Mouse (Mus musculus): Measurements from ENCODE around the gene Sorcs3. TPM values are rescaled to one million over a fixed set of nuclear protein-coding genes. Genes with fewer than 3 reads are reported as not detected.

The Sorcs3 gene
- total and polyA plus RNA-seq, 2 experiments from 2014 or later: 0.01 TPM; not detected in 1

- H3K9ac ChIP-seq (replicated peaks; ENCODE audit: low read depth, low read length): no peak overlapping the region
- no peak overlapping the region for H3K27ac ChIP-seq (ENCODE audit: low read depth)
- DNase-seq (ENCODE audit: low spot score) (no peak), ATAC-seq (ENCODE audit: insufficient read depth, low read depth) (no peak)
- no peaks in the 10 kb centered on the region for H3K36me3 ChIP-seq (replicated peaks; ENCODE audit: control insufficient read depth, insufficient read depth, low read length)
- H3K4me3 ChIP-seq (ENCODE audit: low read depth, low read length): no peak overlapping the region
- no peaks in the 10 kb centered on the region for H3K9me3 ChIP-seq (replicated peaks; ENCODE audit: control insufficient read depth, low read length)
- no peaks in the 10 kb centered on the region for H3K4me1 ChIP-seq (ENCODE audit: control insufficient read depth, insufficient read depth)
- WGBS: 59% methylated on average over 6 of the region's 6 CpGs
- TF ChIP-seq EP300 (IDR thresholded peaks at IDR 0.05; ENCODE audit: low read depth) (no peak), CTCF (IDR thresholded peaks at IDR 0.05; ENCODE audit: low read depth) (no peak)
- H3K4me2 ChIP-seq (ENCODE audit: low read depth, low read length): no peak overlapping the region
- H3K27me3 ChIP-seq (ENCODE audit: control insufficient read depth, insufficient read depth, low read length): no peaks in the 10 kb centered on the region
These were observed 598.7 kb downstream of the Sorcs3 start for GRCm38 (mm10) chr19:48804546-48804945.

- Histone ChIP-seq H3K27me3 (ENCODE audit: control insufficient read depth, insufficient read depth, low read length) (no peaks in the 10 kb centered on the region), H3K36me3 (replicated peaks; ENCODE audit: control insufficient read depth, insufficient read depth, low read length) (no peaks in the 10 kb centered on the region), H3K4me3 (ENCODE audit: low read depth, low read length) (no peak overlapping the region), H3K4me1 (ENCODE audit: control insufficient read depth, insufficient read depth) (no peaks in the 10 kb centered on the region), H3K27ac (ENCODE audit: low read depth) (no peak overlapping the region), H3K9ac (replicated peaks; ENCODE audit: low read depth, low read length) (no peak overlapping the region), H3K9me3 (replicated peaks; ENCODE audit: control insufficient read depth, low read length) (no peaks in the 10 kb centered on the region), H3K4me2 (ENCODE audit: low read depth, low read length) (no peak overlapping the region)
- ATAC-seq (ENCODE audit: insufficient read depth, low read depth) (no peak), DNase-seq (ENCODE audit: low spot score) (no peak)
- 59% methylated on average over 3 of the region's 3 CpGs for WGBS
- no peak for TF ChIP-seq CTCF (IDR thresholded peaks at IDR 0.05; ENCODE audit: low read depth)
- TF ChIP-seq EP300 (IDR thresholded peaks at IDR 0.05; ENCODE audit: low read depth): no peak
These were observed 605.7 kb downstream of the Sorcs3 start for GRCm38 (mm10) chr19:48811541-48811940.

- Histone ChIP-seq H3K27me3 (ENCODE audit: control insufficient read depth, insufficient read depth, low read length) (no peaks in the 10 kb centered on the region), H3K4me3 (ENCODE audit: low read depth, low read length) (no peak overlapping the region), H3K36me3 (replicated peaks; ENCODE audit: control insufficient read depth, insufficient read depth, low read length) (no peaks in the 10 kb centered on the region), H3K9me3 (replicated peaks; ENCODE audit: control insufficient read depth, low read length) (no peaks in the 10 kb centered on the region), H3K4me2 (ENCODE audit: low read depth, low read length) (no peak overlapping the region), H3K27ac (ENCODE audit: low read depth) (no peak overlapping the region), H3K9ac (replicated peaks; ENCODE audit: low read depth, low read length) (no peak overlapping the region), H3K4me1 (ENCODE audit: control insufficient read depth, insufficient read depth) (no peaks in the 10 kb centered on the region)
- TF ChIP-seq EP300 (IDR thresholded peaks at IDR 0.05; ENCODE audit: low read depth) (no peak), CTCF (IDR thresholded peaks at IDR 0.05; ENCODE audit: low read depth) (no peak)
- no peak for DNase-seq (ENCODE audit: low spot score)
- WGBS: 81% methylated on average over 4 of the region's 4 CpGs
- no peak for ATAC-seq (ENCODE audit: insufficient read depth, low read depth)
These were observed 608.0 kb downstream of the Sorcs3 start for GRCm38 (mm10) chr19:48813823-48814222.

GRCm38 (mm10) chr19:48815064-48815463 lies 609.2 kb downstream of the Sorcs3 start:
- Histone ChIP-seq H3K36me3 (replicated peaks; ENCODE audit: control insufficient read depth, insufficient read depth, low read length) (no peaks in the 10 kb centered on the region), H3K4me3 (ENCODE audit: low read depth, low read length) (no peak overlapping the region), H3K27me3 (ENCODE audit: control insufficient read depth, insufficient read depth, low read length) (no peaks in the 10 kb centered on the region), H3K27ac (ENCODE audit: low read depth) (no peak overlapping the region), H3K4me2 (ENCODE audit: low read depth, low read length) (no peak overlapping the region), H3K9me3 (replicated peaks; ENCODE audit: control insufficient read depth, low read length) (no peaks in the 10 kb centered on the region), H3K9ac (replicated peaks; ENCODE audit: low read depth, low read length) (no peak overlapping the region), H3K4me1 (ENCODE audit: control insufficient read depth, insufficient read depth) (no peaks in the 10 kb centered on the region)
- TF ChIP-seq CTCF (IDR thresholded peaks at IDR 0.05; ENCODE audit: low read depth) (no peak), EP300 (IDR thresholded peaks at IDR 0.05; ENCODE audit: low read depth) (no peak)
- DNase-seq (ENCODE audit: low spot score) (no peak), ATAC-seq (ENCODE audit: insufficient read depth, low read depth) (no peak)
- 88% methylated on average over 3 of the region's 3 CpGs for WGBS

GRCm38 (mm10) chr19:48820493-48821282 lies 614.9 kb downstream of the Sorcs3 start:
- no peak overlapping the region for H3K27ac ChIP-seq (ENCODE audit: low read depth)
- H3K9me3 ChIP-seq (replicated peaks; ENCODE audit: control insufficient read depth, low read length): no peaks in the 10 kb centered on the region
- H3K27me3 ChIP-seq (ENCODE audit: control insufficient read depth, insufficient read depth, low read length): no peaks in the 10 kb centered on the region
- DNase-seq (ENCODE audit: low spot score): no peak
- no peak overlapping the region for H3K4me2 ChIP-seq (ENCODE audit: low read depth, low read length)
- no peaks in the 10 kb centered on the region for H3K36me3 ChIP-seq (replicated peaks; ENCODE audit: control insufficient read depth, insufficient read depth, low read length)
- no peak for TF ChIP-seq EP300 (IDR thresholded peaks at IDR 0.05; ENCODE audit: low read depth)
- TF ChIP-seq CTCF (IDR thresholded peaks at IDR 0.05; ENCODE audit: low read depth): no peak
- 51% methylated on average over 5 of the region's 5 CpGs for WGBS
- no peak for ATAC-seq (ENCODE audit: insufficient read depth, low read depth)
- H3K4me3 ChIP-seq (ENCODE audit: low read depth, low read length): no peak overlapping the region
- no peaks in the 10 kb centered on the region for H3K4me1 ChIP-seq (ENCODE audit: control insufficient read depth, insufficient read depth)
- H3K9ac ChIP-seq (replicated peaks; ENCODE audit: low read depth, low read length): no peak overlapping the region

GRCm38 (mm10) chr19:48821283-48821715 lies 615.5 kb downstream of the Sorcs3 start:
- no peaks in the 10 kb centered on the region for H3K9me3 ChIP-seq (replicated peaks; ENCODE audit: control insufficient read depth, low read length)
- H3K4me2 ChIP-seq (ENCODE audit: low read depth, low read length): no peak overlapping the region
- no peaks in the 10 kb centered on the region for H3K4me1 ChIP-seq (ENCODE audit: control insufficient read depth, insufficient read depth)
- DNase-seq (ENCODE audit: low spot score): no peak
- TF ChIP-seq EP300 (IDR thresholded peaks at IDR 0.05; ENCODE audit: low read depth) (no peak), CTCF (IDR thresholded peaks at IDR 0.05; ENCODE audit: low read depth) (no peak)
- H3K9ac ChIP-seq (replicated peaks; ENCODE audit: low read depth, low read length): no peak overlapping the region
- WGBS: 69% methylated on average over 3 of the region's 3 CpGs
- no peak overlapping the region for H3K4me3 ChIP-seq (ENCODE audit: low read depth, low read length)
- H3K36me3 ChIP-seq (replicated peaks; ENCODE audit: control insufficient read depth, insufficient read depth, low read length): no peaks in the 10 kb centered on the region
- H3K27me3 ChIP-seq (ENCODE audit: control insufficient read depth, insufficient read depth, low read length): no peaks in the 10 kb centered on the region
- no peak overlapping the region for H3K27ac ChIP-seq (ENCODE audit: low read depth)
- ATAC-seq (ENCODE audit: insufficient read depth, low read depth): no peak

Data from heart, postnatal 0 days (tissue).